Mouse (Mus musculus) limb, embryonic 11.5 days (tissue): ENCODE results near the gene Supt4a. TPM values are rescaled to one million over a fixed set of nuclear protein-coding genes. Genes with fewer than 3 reads are reported as not detected.

Experiments
- ATAC-seq: fragments of 200-750 bp; cut with Nextera tagmentation; 2 replicates; pipeline ENCODE4 v1.8.0; 2017; ENCODE audit warnings: low read depth; ENCODE audit not compliant: insufficient number of reproducible peaks, low FRiP score, low TSS enrichment
- DNase-seq: peaks from one replicate; pipeline ENCODE4 v3.0.0-alpha.2; 2015; ENCODE audit warnings: low spot score
- H3K27ac ChIP-seq: fragments of 300-500 bp; sonication (generic); replicated peaks from 2 replicates; pipeline ENCODE4 v1.5.1; 2014; ENCODE audit warnings: low read depth, mild to moderate bottlenecking, low read length
- H3K27me3 ChIP-seq: fragments of 300-500 bp; sonication (generic); 2 replicates; pipeline ENCODE4 v1.6.1; 2014; ENCODE audit warnings: mild to moderate bottlenecking, low read length, mixed read lengths; ENCODE audit not compliant: control insufficient read depth, insufficient read depth
- H3K36me3 ChIP-seq: fragments of 300-500 bp; sonication (generic); 2 replicates; pipeline ENCODE4 v1.6.1; 2014; ENCODE audit warnings: mild to moderate bottlenecking, low read length, moderate library complexity, mixed read lengths; ENCODE audit not compliant: control insufficient read depth, insufficient read depth
- H3K4me1 ChIP-seq: fragments of 300-500 bp; sonication (generic); 2 replicates; pipeline ENCODE4 v1.6.1; 2014; ENCODE audit warnings: low read length, mixed read lengths; ENCODE audit not compliant: control insufficient read depth, insufficient read depth
- H3K4me2 ChIP-seq: fragments of 300-500 bp; sonication (generic); 2 replicates; pipeline ENCODE4 v1.6.1; 2014; ENCODE audit warnings: low read depth, mild to moderate bottlenecking, moderate library complexity; ENCODE audit not compliant: severe bottlenecking
- H3K4me3 ChIP-seq: fragments of 300-500 bp; sonication (generic); 2 replicates; pipeline ENCODE4 v1.5.1; 2014; ENCODE audit warnings: low read depth, low read length
- H3K9ac ChIP-seq: fragments of 300-500 bp; sonication (generic); 2 replicates; pipeline ENCODE4 v1.6.1; 2014; ENCODE audit warnings: mild to moderate bottlenecking, low read length
- H3K9me3 ChIP-seq: fragments of 300-500 bp; sonication (generic); 2 replicates; pipeline ENCODE4 v1.6.1; 2016; ENCODE audit warnings: low read length; ENCODE audit not compliant: control insufficient read depth
- WGBS: fragments of 180-500 bp; shearing (Covaris S2); extraction: QIAGEN DNeasy Blood & Tissue Kit; methylation state at CpG from one replicate; pipeline ENCODE4 v1.1.7; 2014; 5-methylcytosine and 5-hydroxymethylcytosine counted together
- polyA plus RNA-seq: library from polyadenylated mRNA; unstranded; fragments of >200 nt; fragmentation: Nextera tagmentation; extraction: Ambion mirVana; gene quantifications from 2 replicates; pipeline ENCODE4 v1.2.1, GENCODE M21; 2014

The Supt4a gene
- polyA plus RNA-seq, 1 experiment from 2014 or later: 184 TPM

- H3K27me3 ChIP-seq: no peaks in the 10 kb centered on the region
- H3K4me1 ChIP-seq: 0 out of 2 replicates have a peak, but pooled peaks cover 2% of the 10 kb centered on the region
- H3K27ac ChIP-seq: no peak overlapping the region
- 77% methylated on average over 9 of the region's 9 CpGs for WGBS
- no peak overlapping the region for H3K4me2 ChIP-seq
- H3K36me3 ChIP-seq: peaks cover 9% of the 10 kb centered on the region
- no peak overlapping the region for H3K9ac ChIP-seq
- no peak overlapping the region for H3K4me3 ChIP-seq
- H3K9me3 ChIP-seq: no peaks in the 10 kb centered on the region
- no peak for DNase-seq
- no peak for ATAC-seq
Observed at GRCm38 (mm10) chr11:87745632-87746555, 8.5 kb downstream of the Supt4a start.

GRCm38 (mm10) chr11:87747312-87747711, 10.0 kb downstream of the Supt4a start:
- H3K4me1 ChIP-seq: 0 out of 2 replicates have a peak, but pooled peaks cover 2% of the 10 kb centered on the region
- H3K27me3 ChIP-seq: no peaks in the 10 kb centered on the region
- 94% methylated on average over 4 of the region's 5 CpGs for WGBS
- no peak overlapping the region for H3K9ac ChIP-seq
- H3K9me3 ChIP-seq: no peaks in the 10 kb centered on the region
- H3K27ac ChIP-seq: no peak overlapping the region
- ATAC-seq (no peak), DNase-seq (no peak)
- H3K4me3 ChIP-seq: no peak overlapping the region
- H3K36me3 ChIP-seq: peaks cover 9% of the 10 kb centered on the region
- no peak overlapping the region for H3K4me2 ChIP-seq

GRCm38 (mm10) chr11:87747716-87748115, 10.4 kb downstream of the Supt4a start:
- Histone ChIP-seq H3K27ac (no peak overlapping the region), H3K4me1 (0 out of 2 replicates have a peak, but pooled peaks cover 2% of the 10 kb centered on the region), H3K9me3 (no peaks in the 10 kb centered on the region), H3K4me3 (no peak overlapping the region), H3K27me3 (no peaks in the 10 kb centered on the region), H3K9ac (no peak overlapping the region), H3K36me3 (peaks cover 9% of the 10 kb centered on the region), H3K4me2 (no peak overlapping the region)
- ATAC-seq (no peak), DNase-seq (no peak)
- WGBS: 95% methylated on average over 7 of the region's 7 CpGs

- H3K9me3 ChIP-seq: no peaks in the 10 kb centered on the region
- DNase-seq (no peak), ATAC-seq (no peak)
- H3K4me1 ChIP-seq: 0 out of 2 replicates have a peak, but pooled peaks cover 2% of the 10 kb centered on the region
- peaks cover 7% of the 10 kb centered on the region; the same call in 1 of the 2 replicates for H3K36me3 ChIP-seq
- H3K27ac ChIP-seq: no peak overlapping the region
- WGBS: 30% methylated on average over 19 of the region's 19 CpGs
- H3K4me2 ChIP-seq: no peak overlapping the region
- no peaks in the 10 kb centered on the region for H3K27me3 ChIP-seq
- no peak overlapping the region for H3K4me3 ChIP-seq
- no peak overlapping the region for H3K9ac ChIP-seq
Observed at GRCm38 (mm10) chr11:87748132-87749119, 11.1 kb downstream of the Supt4a start.

GRCm38 (mm10) chr11:87749192-87750042, 12.1 kb downstream of the Supt4a start:
- no peak for DNase-seq

GRCm38 (mm10) chr11:87750043-87750421, 12.7 kb downstream of the Supt4a start:
- Histone ChIP-seq H3K4me3 (no peak overlapping the region), H3K36me3 (no peaks in the 10 kb centered on the region), H3K4me2 (no peak overlapping the region), H3K9ac (no peak overlapping the region), H3K9me3 (no peaks in the 10 kb centered on the region), H3K27me3 (no peaks in the 10 kb centered on the region), H3K4me1 (0 out of 2 replicates have a peak, but pooled peaks cover 2% of the 10 kb centered on the region), H3K27ac (no peak overlapping the region)
- 82% methylated on average over 11 of the region's 11 CpGs for WGBS
- DNase-seq (no peak), ATAC-seq (no peak)

More at GRCm38 (mm10) chr11:87749192-87750042, 12.1 kb downstream of the Supt4a start:
- Histone ChIP-seq H3K27ac (no peak overlapping the region), H3K4me2 (no peak overlapping the region), H3K9ac (no peak overlapping the region), H3K4me1 (0 out of 2 replicates have a peak, but pooled peaks cover 2% of the 10 kb centered on the region), H3K4me3 (no peak overlapping the region), H3K27me3 (no peaks in the 10 kb centered on the region), H3K9me3 (no peaks in the 10 kb centered on the region), H3K36me3 (peaks cover 3% of the 10 kb centered on the region; the same call in 1 of the 2 replicates)
- no peak for ATAC-seq
- 32% methylated on average over 18 of the region's 18 CpGs for WGBS

GRCm38 (mm10) chr11:87750521-87750920, 13.2 kb downstream of the Supt4a start:
- no peak for ATAC-seq
- H3K4me2 ChIP-seq: no peak overlapping the region
- no peaks in the 10 kb centered on the region for H3K27me3 ChIP-seq
- 0 out of 2 replicates have a peak, but pooled peaks cover 2% of the 10 kb centered on the region for H3K4me1 ChIP-seq
- WGBS: 79% methylated on average over 3 of the region's 3 CpGs
- H3K4me3 ChIP-seq: no peak overlapping the region
- no peak for DNase-seq
- H3K36me3 ChIP-seq: no peaks in the 10 kb centered on the region
- H3K9me3 ChIP-seq: no peaks in the 10 kb centered on the region
- no peak overlapping the region for H3K9ac ChIP-seq
- H3K27ac ChIP-seq: no peak overlapping the region
